Mouse (Mus musculus) MEL (cell line): ENCODE data around the gene Shq1. TPM values are rescaled to one million over a fixed set of nuclear protein-coding genes. Genes with fewer than 3 reads are reported as not detected.
A peak's percentile ranks its signal among the peaks of the same experiment; 100 is the strongest.

ENCODE experiments used
- DNase-seq: peaks from one replicate; pipeline ENCODE4 v3.0.0; 2011; ENCODE audit warnings: low read depth, low spot score
- H3K27ac ChIP-seq: 2 replicates; pipeline ENCODE4 v1.5.1; 2012; ENCODE audit warnings: low read depth, mild to moderate bottlenecking, control low read depth, low read length, moderate library complexity; ENCODE audit not compliant: control insufficient read depth
- H3K27me3 ChIP-seq, 2 experiments: fragments of 150-350 bp in 1 of 2; sonication (generic) in 1 of 2; 2 replicates each; pipeline ENCODE4 v1.6.1; 2012; ENCODE audit warnings: low read length in 2 of 2, mild to moderate bottlenecking in 2 of 2, improper control_type of control experiment in 1 of 2, moderate library complexity in 1 of 2; ENCODE audit not compliant: insufficient read depth in 2 of 2, control insufficient read depth in 1 of 2
- H3K36me3 ChIP-seq, 2 experiments: 2 replicates each; pipeline ENCODE4 v1.6.1; 2012 to 2014; ENCODE audit warnings: low read length in 2 of 2, improper control_type of control experiment in 1 of 2, inconsistent platforms in 1 of 2, mild to moderate bottlenecking in 1 of 2; ENCODE audit not compliant: insufficient read depth in 2 of 2, control insufficient read depth in 1 of 2
- H3K4me1 ChIP-seq, 2 experiments: fragments of 150-350 bp in 1 of 2; sonication (generic) in 1 of 2; 2 replicates each; pipeline ENCODE4 v1.6.1; 2012; ENCODE audit warnings: low read length in 2 of 2, improper control_type of control experiment in 1 of 2, mild to moderate bottlenecking in 1 of 2; ENCODE audit not compliant: insufficient read depth in 2 of 2, control insufficient read depth in 1 of 2
- H3K4me3 ChIP-seq, 2 experiments: fragments of 150-350 bp in 1 of 2; sonication (generic) in 1 of 2; 2 replicates each; pipeline ENCODE4 v1.5.1; 2012; ENCODE audit warnings: low read depth in 2 of 2, low read length in 2 of 2, mild to moderate bottlenecking in 2 of 2, moderate library complexity in 2 of 2, control low read depth in 1 of 2, improper control_type of control experiment in 1 of 2; ENCODE audit not compliant: control insufficient read depth in 1 of 2, insufficient read depth in 1 of 2
- H3K79me2 ChIP-seq: 2 replicates; pipeline ENCODE4 v1.6.1; 2012; ENCODE audit warnings: mild to moderate bottlenecking, low read length, moderate library complexity; ENCODE audit not compliant: control insufficient read depth, poor library complexity, insufficient read depth
- H3K9ac ChIP-seq: 2 replicates; pipeline ENCODE4 v1.6.1; 2012; ENCODE audit warnings: low read depth, mild to moderate bottlenecking, control low read depth, low read length, moderate library complexity; ENCODE audit not compliant: control insufficient read depth, poor library complexity, severe bottlenecking
- H3K9me3 ChIP-seq: fragments of 150-350 bp; sonication (generic); replicated peaks from 2 replicates; pipeline ENCODE4 v1.6.1; 2012; ENCODE audit warnings: mild to moderate bottlenecking, low read length, improper control_type of control experiment, moderate library complexity; ENCODE audit not compliant: insufficient read depth
- CHD1 ChIP-seq: IDR thresholded peaks from 2 replicates; pipeline ENCODE4 v1.6.1; 2012; ENCODE audit warnings: low read depth, mild to moderate bottlenecking, inconsistent platforms, low read length, improper control_type of control experiment
- CTCF ChIP-seq, 3 experiments: IDR thresholded peaks in 2 of 3; conservative IDR thresholded peaks in 1 of 3; 2 replicates each; pipeline ENCODE4 v1.5.1; 2011 to 2012; ENCODE audit warnings: low read length in 3 of 3, low read depth in 2 of 3, mild to moderate bottlenecking in 2 of 3, improper control_type of control experiment in 1 of 3, inconsistent platforms in 1 of 3, mixed read lengths in 1 of 3, moderate library complexity in 1 of 3; ENCODE audit not compliant: control insufficient read depth in 1 of 3, insufficient read depth in 1 of 3, poor library complexity in 1 of 3, severe bottlenecking in 1 of 3
- E2F4 ChIP-seq: IDR thresholded peaks from 2 replicates; pipeline ENCODE4 v1.6.1; 2011; ENCODE audit warnings: low read depth, low read length, improper control_type of control experiment, borderline replicate concordance
- ELF1 ChIP-seq: IDR thresholded peaks from 2 replicates; pipeline ENCODE4 v1.6.1; 2014; ENCODE audit warnings: low read depth, mild to moderate bottlenecking, inconsistent platforms, low read length, improper control_type of control experiment, moderate library complexity
- EP300 ChIP-seq, 2 experiments: IDR thresholded peaks; 2 replicates each; pipeline ENCODE4 v1.6.1; 2011; ENCODE audit warnings: improper control_type of control experiment in 2 of 2, low read length in 2 of 2, low read depth in 1 of 2, mild to moderate bottlenecking in 1 of 2
- GATA1 ChIP-seq: IDR thresholded peaks from 2 replicates; pipeline ENCODE4 v1.6.1; 2011; ENCODE audit warnings: low read depth, low read length, improper control_type of control experiment
- HCFC1 ChIP-seq: IDR thresholded peaks from 2 replicates; pipeline ENCODE4 v1.6.1; 2012; ENCODE audit warnings: low read depth, mild to moderate bottlenecking, inconsistent platforms, low read length, improper control_type of control experiment, moderate library complexity
- MAFK ChIP-seq: IDR thresholded peaks from 2 replicates; pipeline ENCODE4 v1.6.1; 2011; ENCODE audit warnings: low read depth, mild to moderate bottlenecking, low read length, improper control_type of control experiment, borderline replicate concordance
- MAX ChIP-seq: IDR thresholded peaks from 2 replicates; pipeline ENCODE4 v1.6.1; 2011; ENCODE audit warnings: low read length, improper control_type of control experiment
- MAZ ChIP-seq: IDR thresholded peaks from 2 replicates; pipeline ENCODE4 v1.6.1; 2012; ENCODE audit warnings: low read depth, mild to moderate bottlenecking, inconsistent platforms, low read length, improper control_type of control experiment
- MEF2A ChIP-seq: IDR thresholded peaks from 2 replicates; pipeline ENCODE4 v1.6.1; 2014; ENCODE audit warnings: low read depth, mild to moderate bottlenecking, inconsistent platforms, low read length, improper control_type of control experiment; ENCODE audit not compliant: poor library complexity, insufficient replicate concordance, severe bottlenecking; ENCODE audit errors: extremely low read depth
- MXI1 ChIP-seq: IDR thresholded peaks from 2 replicates; pipeline ENCODE4 v1.6.1; 2011; ENCODE audit warnings: mild to moderate bottlenecking, low read depth, low read length, improper control_type of control experiment
- MYC ChIP-seq: IDR thresholded peaks from 2 replicates; pipeline ENCODE4 v1.6.1; 2011; ENCODE audit warnings: low read depth, mild to moderate bottlenecking, low read length, improper control_type of control experiment, moderate library complexity
- POLR2AphosphoS2 ChIP-seq: IDR thresholded peaks from 2 replicates; pipeline ENCODE4 v1.6.1; 2011; ENCODE audit warnings: low read length, improper control_type of control experiment
- RAD21 ChIP-seq: IDR thresholded peaks from 2 replicates; pipeline ENCODE4 v1.6.1; 2011; ENCODE audit warnings: mild to moderate bottlenecking, low read depth, low read length, improper control_type of control experiment
- SIN3A ChIP-seq: IDR thresholded peaks from 2 replicates; pipeline ENCODE4 v1.6.1; 2012; ENCODE audit warnings: low read length, improper control_type of control experiment, inconsistent platforms
- USF1 ChIP-seq: IDR thresholded peaks from 2 replicates; pipeline ENCODE4 v1.6.1; 2014; ENCODE audit warnings: low read depth, mild to moderate bottlenecking, inconsistent platforms, low read length, improper control_type of control experiment, moderate library complexity
- ZC3H11A ChIP-seq: IDR thresholded peaks from 2 replicates; pipeline ENCODE4 v1.6.1; 2012; ENCODE audit warnings: low read depth, mild to moderate bottlenecking, inconsistent platforms, low read length, improper control_type of control experiment
- ZMIZ1 ChIP-seq: IDR thresholded peaks from 2 replicates; pipeline ENCODE4 v1.6.1; 2012; ENCODE audit warnings: low read depth, mild to moderate bottlenecking, inconsistent platforms, low read length, improper control_type of control experiment, moderate library complexity
- ZNF384 ChIP-seq: IDR thresholded peaks from 2 replicates; pipeline ENCODE4 v1.6.1; 2012; ENCODE audit warnings: low read depth, mild to moderate bottlenecking, inconsistent platforms, low read length, improper control_type of control experiment
- polyA plus RNA-seq, 2 experiments: library from polyadenylated mRNA; stranded (reverse) in 1 of 2; unstranded in 1 of 2; fragments of >175 nt in 1 of 2; fragments of >200 nt in 1 of 2; gene quantifications; 2 replicates each; pipeline versions ENCODE4 v1.2.1 to v1.2.4; 2012; ENCODE audit warnings: low replicate concordance in 2 of 2, low read depth in 1 of 2; ENCODE audit not compliant: insufficient read length in 2 of 2, insufficient read depth in 1 of 2, missing spikeins in 1 of 2
- total RNA-seq: library from RNA; depleted of rRNA; stranded (reverse); fragments of 300-350 nt; gene quantifications from 2 replicates; pipeline ENCODE4 v1.2.3, GENCODE M21; 2012

Gene Shq1
- total and polyA plus RNA-seq, 3 experiments = 20.2 to 23.5 TPM; not detected in 1

GRCm38 (mm10) chr6:100613593-100614267 lies 57.2 kb downstream of the Shq1 start:
- Histone ChIP-seq H3K9me3 (no peaks in the 10 kb centered on the region), H3K27ac (no peak overlapping the region), H3K4me1 (peaks cover 0 to 3% of the 10 kb centered on the region in 2 experiments; a peak in 1 of 4 replicates), H3K27me3 (no peaks in the 10 kb centered on the region), H3K4me3 (no peak overlapping the region), H3K36me3 (peaks cover 5 to 6% of the 10 kb centered on the region in 2 experiments), H3K9ac (no peak overlapping the region), H3K79me2 (no peaks in the 10 kb centered on the region)
- no peak for DNase-seq
- TF ChIP-seq RAD21 (no peak), SIN3A (no peak), CHD1 (no peak), ZNF384 (peak; percentile 61)

DNA sequence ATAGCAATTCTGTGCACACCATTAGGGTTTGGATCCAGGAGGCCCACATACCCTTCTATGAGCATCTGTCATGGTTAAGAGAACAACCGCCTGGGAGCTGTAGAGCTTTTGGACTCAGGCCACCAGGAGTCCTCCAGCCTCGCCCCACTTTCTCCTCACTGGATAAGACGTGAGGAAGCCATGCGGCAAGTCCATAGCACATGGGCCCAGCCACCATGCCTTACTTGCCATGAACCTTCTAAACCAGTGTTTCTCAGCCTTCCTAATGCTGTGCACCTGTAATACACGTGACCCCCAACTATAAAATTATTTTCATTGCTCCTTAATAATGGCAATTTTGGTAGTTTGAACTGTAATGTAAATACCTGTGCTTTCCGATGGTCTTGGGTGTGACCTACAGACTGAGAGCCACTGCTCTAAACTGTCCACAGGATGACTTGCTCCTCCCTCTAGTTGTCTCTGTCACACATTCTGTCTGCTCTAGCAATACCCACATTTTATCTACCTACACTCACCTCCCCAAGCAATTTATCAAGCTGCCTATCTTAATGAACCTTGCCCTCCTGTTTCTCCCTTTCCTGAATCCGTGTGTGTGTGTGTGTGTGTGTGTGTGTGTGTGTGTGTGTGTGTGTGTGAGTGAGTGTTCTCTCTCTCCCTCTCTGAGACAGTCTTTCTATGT lies 59.9 kb downstream of the Shq1 start:
- no peak overlapping the region for H3K4me3 ChIP-seq
- no peak overlapping the region for H3K27ac ChIP-seq
- TF ChIP-seq POLR2AphosphoS2 = no peak
- no peak for TF ChIP-seq MAX
- no peak for TF ChIP-seq GATA1
- no peak for TF ChIP-seq MYC
- no peak for TF ChIP-seq ELF1
- no peak for TF ChIP-seq RAD21
- TF ChIP-seq E2F4 = no peak
- H3K9ac ChIP-seq = no peak overlapping the region
- no peaks in the 10 kb centered on the region for H3K27me3 ChIP-seq
- no peaks in the 10 kb centered on the region for H3K9me3 ChIP-seq
- DNase-seq = no peak
- H3K36me3 ChIP-seq = peaks cover 2 to 6% of the 10 kb centered on the region in 2 experiments
- H3K79me2 ChIP-seq = no peaks in the 10 kb centered on the region
- H3K4me1 ChIP-seq = no peaks in the 10 kb centered on the region

DNA sequence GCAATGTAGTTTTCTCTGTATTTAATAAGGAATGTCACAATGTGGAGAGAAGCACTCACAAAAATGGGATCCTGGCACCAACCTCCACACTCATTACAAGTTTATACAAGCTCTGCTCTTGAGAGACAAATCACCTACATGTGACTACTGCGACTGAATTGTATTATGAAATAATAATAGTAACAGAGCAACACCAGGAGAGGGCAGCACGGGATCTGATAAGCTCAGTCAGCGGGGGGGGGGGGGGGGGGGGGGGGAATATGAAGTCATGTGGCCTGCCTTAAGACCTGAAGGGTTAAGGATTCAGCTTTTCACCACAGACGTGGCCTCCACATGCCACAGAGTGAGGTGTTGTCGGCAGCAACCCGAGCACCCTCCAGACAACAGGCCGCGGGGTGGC lies 60.8 kb downstream of the Shq1 start:
- Histone ChIP-seq H3K4me3 (no peak overlapping the region), H3K4me1 (no peaks in the 10 kb centered on the region), H3K9ac (no peak overlapping the region), H3K9me3 (no peaks in the 10 kb centered on the region), H3K36me3 (peaks cover 2 to 3% of the 10 kb centered on the region in 2 experiments), H3K27me3 (no peaks in the 10 kb centered on the region), H3K79me2 (no peaks in the 10 kb centered on the region), H3K27ac (no peak overlapping the region)
- DNase-seq = peak; percentile 45
- TF ChIP-seq ELF1 (no peak), CTCF (IDR thresholded peaks at IDR 0.05 in 2 of 3, conservative IDR thresholded peaks at IDR 0.05 in 1 of 3; ENCODE audit: control insufficient read depth in 1 of 3, insufficient read depth in 1 of 3, low read depth in 2 of 3, low read length in 3 of 3, poor library complexity in 1 of 3, severe bottlenecking in 1 of 3) (peak in 2 of 3 experiments; percentile 37 to 43; a peak in 4 of 6 replicates), USF1 (peak; percentile 73), SIN3A (no peak), MAZ (no peak), MXI1 (no peak), MEF2A (no peak), ZMIZ1 (no peak), RAD21 (peak; percentile 4; the same call in 1 of the 2 replicates), HCFC1 (no peak), EP300 (IDR thresholded peaks at IDR 0.05; ENCODE audit: low read depth in 1 of 2, low read length in 2 of 2) (no peak), MAFK (no peak), GATA1 (0 out of 2 replicates have a peak, but pooled peaks have one; percentile 17), ZC3H11A (no peak; the same call in 1 of the 2 replicates), MYC (no peak)
